Mouse (Mus musculus) limb, embryonic 14.5 days (tissue): ENCODE results near the gene Gpr108. TPM values are rescaled to one million over a fixed set of nuclear protein-coding genes. Genes with fewer than 3 reads are reported as not detected.
A peak's percentile ranks its signal among the peaks of the same experiment; 100 is the strongest.

Experiments
- ATAC-seq: fragments of 200-750 bp; cut with Nextera tagmentation; 2 replicates; pipeline ENCODE4 v1.8.0; 2017; ENCODE audit warnings: low read depth, moderate number of reproducible peaks, moderate TSS enrichment; ENCODE audit not compliant: low FRiP score
- DNase-seq: peaks from one replicate; pipeline ENCODE4 v3.0.0-alpha.2; 2015; ENCODE audit warnings: low spot score
- H3K27ac ChIP-seq: fragments of 300-500 bp; sonication (generic); replicated peaks from 2 replicates; pipeline ENCODE4 v1.5.1; 2014; ENCODE audit warnings: low read depth, mild to moderate bottlenecking, low read length, moderate library complexity, mixed read lengths
- H3K27me3 ChIP-seq: fragments of 300-500 bp; sonication (generic); 2 replicates; pipeline ENCODE4 v1.6.1; 2014; ENCODE audit warnings: low read length, mixed read lengths; ENCODE audit not compliant: control insufficient read depth, insufficient read depth
- H3K36me3 ChIP-seq: fragments of 300-500 bp; sonication (generic); 2 replicates; pipeline ENCODE4 v1.6.1; 2014; ENCODE audit warnings: mild to moderate bottlenecking, low read length, moderate library complexity, mixed read lengths; ENCODE audit not compliant: control insufficient read depth, insufficient read depth
- H3K4me1 ChIP-seq: fragments of 300-500 bp; sonication (generic); 2 replicates; pipeline ENCODE4 v1.6.1; 2014; ENCODE audit warnings: antibody characterized with exemption, low read length, mixed read lengths; ENCODE audit not compliant: control insufficient read depth, insufficient read depth
- H3K4me2 ChIP-seq: fragments of 300-500 bp; sonication (generic); replicated peaks from 2 replicates; pipeline ENCODE4 v1.6.1; 2014; ENCODE audit warnings: low read depth, mild to moderate bottlenecking, low read length, moderate library complexity; ENCODE audit not compliant: severe bottlenecking
- H3K4me3 ChIP-seq: fragments of 300-500 bp; sonication (generic); replicated peaks from 2 replicates; pipeline ENCODE4 v1.5.1; 2014; ENCODE audit warnings: low read length
- H3K9ac ChIP-seq: fragments of 300-500 bp; sonication (generic); 2 replicates; pipeline ENCODE4 v1.6.1; 2014; ENCODE audit warnings: mild to moderate bottlenecking, low read depth, low read length, moderate library complexity; ENCODE audit not compliant: severe bottlenecking
- H3K9me3 ChIP-seq: fragments of 300-500 bp; sonication (generic); 2 replicates; pipeline ENCODE4 v1.6.1; 2016; ENCODE audit warnings: low read length; ENCODE audit not compliant: control insufficient read depth
- POLR2A ChIP-seq: fragments of 200-500 bp; IDR thresholded peaks from 2 replicates; pipeline ENCODE4 v1.8.0; 2012; ENCODE audit warnings: inconsistent platforms, mild to moderate bottlenecking, moderate library complexity, borderline replicate concordance; ENCODE audit not compliant: insufficient read depth, insufficient read length; ENCODE audit errors: extremely low read depth
- WGBS: fragments of 180-500 bp; shearing (Covaris S2); extraction: QIAGEN DNeasy Blood & Tissue Kit; methylation state at CpG from one replicate; pipeline ENCODE4 v1.1.7; 2014; 5-methylcytosine and 5-hydroxymethylcytosine counted together
- polyA plus RNA-seq, 2 experiments: library from polyadenylated mRNA; depleted of rRNA in 1 of 2; stranded (reverse) in 1 of 2; unstranded in 1 of 2; fragments of >200 nt; fragmentation: Nextera tagmentation in 1 of 2; extraction: Ambion mirVana in 1 of 2; gene quantifications; 2 replicates each; pipeline versions ENCODE4 v1.2.1 to v1.2.3; 2012 to 2014

The Gpr108 gene
- polyA plus RNA-seq, 2 experiments, result 36.4 to 39.6 TPM

DNA sequence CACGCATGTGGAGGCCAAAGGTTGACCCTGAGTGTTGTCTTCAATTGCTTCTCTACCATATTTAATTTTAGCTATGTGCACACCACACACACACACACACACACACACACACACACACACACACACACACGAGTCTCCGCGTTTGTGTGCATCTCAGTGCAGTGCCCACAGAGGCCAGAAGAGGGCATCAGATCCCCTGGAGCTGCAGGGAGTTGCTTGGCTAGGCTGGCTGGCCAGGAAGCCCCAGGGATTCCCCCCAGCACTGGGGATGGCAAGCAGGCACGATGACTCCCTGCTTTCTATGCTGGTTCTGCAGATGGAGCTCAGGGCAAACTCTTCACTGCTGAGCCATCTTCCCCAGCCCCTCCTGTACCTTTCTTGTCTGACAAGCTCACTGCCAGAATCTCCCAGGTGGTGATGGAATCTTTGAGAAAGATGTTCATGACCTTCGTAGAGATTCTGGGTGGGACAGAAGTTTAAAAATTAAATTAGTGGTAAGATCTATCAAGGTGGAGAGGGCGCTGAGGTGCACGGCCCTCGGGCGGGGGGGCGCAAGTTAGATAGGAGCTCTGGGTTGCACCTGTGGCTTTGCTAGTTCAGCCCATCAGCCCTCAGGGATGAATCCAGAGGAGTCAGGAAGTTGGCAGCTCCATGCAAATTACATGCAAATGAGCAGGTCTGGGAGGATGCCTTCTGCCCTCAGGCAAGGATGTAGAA lies 28.9 kb downstream of the Gpr108 start:
- no peak for DNase-seq
- Histone ChIP-seq H3K4me3 (no peak overlapping the region), H3K4me2 (no peak overlapping the region), H3K9me3 (no peaks in the 10 kb centered on the region), H3K4me1 (no peaks in the 10 kb centered on the region), H3K27ac (no peak overlapping the region), H3K9ac (no peak overlapping the region), H3K36me3 (no peaks in the 10 kb centered on the region), H3K27me3 (0 out of 2 replicates have a peak, but pooled peaks cover 8% of the 10 kb centered on the region)
- WGBS, result 25% methylated on average over 11 of the region's 11 CpGs
- no peak for ATAC-seq
- TF ChIP-seq POLR2A, result no peak

- Histone ChIP-seq H3K27ac (no peak overlapping the region), H3K4me3 (no peak overlapping the region), H3K9ac (no peak overlapping the region), H3K4me1 (no peaks in the 10 kb centered on the region), H3K36me3 (no peaks in the 10 kb centered on the region), H3K27me3 (no peaks in the 10 kb centered on the region), H3K4me2 (no peak overlapping the region), H3K9me3 (no peaks in the 10 kb centered on the region)
- DNase-seq (no peak), ATAC-seq (no peak)
- WGBS, result 69% methylated on average over 12 of the region's 12 CpGs
- TF ChIP-seq POLR2A, result no peak
Observed at GRCm38 (mm10) chr17:57218335-57218900, 29.8 kb downstream of the Gpr108 start.

- Histone ChIP-seq H3K9ac (no peak overlapping the region), H3K4me3 (no peak overlapping the region), H3K36me3 (no peaks in the 10 kb centered on the region), H3K4me1 (no peaks in the 10 kb centered on the region), H3K9me3 (no peaks in the 10 kb centered on the region), H3K27ac (no peak overlapping the region), H3K4me2 (no peak overlapping the region), H3K27me3 (no peaks in the 10 kb centered on the region)
- WGBS, result 44% methylated on average over 13 of the region's 13 CpGs
- TF ChIP-seq POLR2A, result no peak
- ATAC-seq (no peak), DNase-seq (peak; percentile 30)
Observed at GRCm38 (mm10) chr17:57214676-57215387, 33.4 kb downstream of the Gpr108 start.

- no peak overlapping the region for H3K27ac ChIP-seq
- H3K9me3 ChIP-seq, result no peaks in the 10 kb centered on the region
- WGBS, result 69% methylated on average over 9 of the region's 9 CpGs
- DNase-seq (no peak), ATAC-seq (no peak)
- no peaks in the 10 kb centered on the region for H3K27me3 ChIP-seq
- no peak for TF ChIP-seq POLR2A
- no peaks in the 10 kb centered on the region for H3K36me3 ChIP-seq
- no peaks in the 10 kb centered on the region for H3K4me1 ChIP-seq
- no peak overlapping the region for H3K9ac ChIP-seq
- H3K4me3 ChIP-seq, result no peak overlapping the region
- no peak overlapping the region for H3K4me2 ChIP-seq
Observed at GRCm38 (mm10) chr17:57211501-57211900, 36.7 kb downstream of the Gpr108 start.

- WGBS, result 72% methylated on average over 4 of the region's 4 CpGs
- Histone ChIP-seq H3K27ac (no peak overlapping the region), H3K9ac (no peak overlapping the region), H3K27me3 (no peaks in the 10 kb centered on the region), H3K36me3 (no peaks in the 10 kb centered on the region), H3K4me1 (no peaks in the 10 kb centered on the region), H3K4me2 (no peak overlapping the region), H3K9me3 (no peaks in the 10 kb centered on the region), H3K4me3 (no peak overlapping the region)
- DNase-seq, result no peak
- no peak for ATAC-seq
- no peak for TF ChIP-seq POLR2A
Observed at GRCm38 (mm10) chr17:57209330-57209729, 38.9 kb downstream of the Gpr108 start.
